Mouse (Mus musculus): ENCODE data around the gene Nelfcd. TPM values are rescaled to one million over a fixed set of nuclear protein-coding genes. Genes with fewer than 3 reads are reported as not detected.
A peak's percentile ranks its signal among the peaks of the same experiment; 100 is the strongest.

Nelfcd gene
- polyA plus RNA-seq, 1 experiment from 2014 or later: 38.8 TPM

GRCm38 (mm10) chr2:174428996-174429591 is 13.5 kb downstream of the Nelfcd start:
- Histone ChIP-seq H3K27ac (ENCODE audit: low read depth) (no peak overlapping the region), H3K4me3 (ENCODE audit: low read depth, low read length) (no peak overlapping the region), H3K27me3 (ENCODE audit: insufficient read depth, low read length) (no peaks in the 10 kb centered on the region), H3K9me3 (ENCODE audit: low read length) (no peaks in the 10 kb centered on the region), H3K4me2 (ENCODE audit: low read depth, low read length) (no peak overlapping the region), H3K9ac (replicated peaks) (no peak overlapping the region), H3K36me3 (replicated peaks; ENCODE audit: insufficient read depth, low read length) (peaks cover 78% of the 10 kb centered on the region), H3K4me1 (ENCODE audit: insufficient read depth) (no peaks in the 10 kb centered on the region)
- TF ChIP-seq EP300 (IDR thresholded peaks at IDR 0.05; ENCODE audit: low read depth): no peak
- TF ChIP-seq CTCF (IDR thresholded peaks at IDR 0.05; ENCODE audit: low read depth): no peak
- DNase-seq: no peak
- no peak for ATAC-seq
- WGBS (ENCODE audit: insufficient replicate concordance): 87% methylated on average over 10 of the region's 10 CpGs

- H3K9me3 ChIP-seq (ENCODE audit: low read length): no peaks in the 10 kb centered on the region
- H3K4me3 ChIP-seq (ENCODE audit: low read depth, low read length): no peak overlapping the region
- peaks cover 43% of the 10 kb centered on the region for H3K36me3 ChIP-seq (replicated peaks; ENCODE audit: insufficient read depth, low read length)
- 94% methylated on average over 9 of the region's 9 CpGs for WGBS (ENCODE audit: insufficient replicate concordance)
- H3K4me2 ChIP-seq (ENCODE audit: low read depth, low read length): no peak overlapping the region
- H3K9ac ChIP-seq (replicated peaks): no peak overlapping the region
- ATAC-seq (no peak), DNase-seq (no peak)
- H3K4me1 ChIP-seq (ENCODE audit: insufficient read depth): peaks cover 39% of the 10 kb centered on the region
- H3K27me3 ChIP-seq (ENCODE audit: insufficient read depth, low read length): no peaks in the 10 kb centered on the region
- no peak overlapping the region for H3K27ac ChIP-seq (ENCODE audit: low read depth)
- no peak for TF ChIP-seq EP300 (IDR thresholded peaks at IDR 0.05; ENCODE audit: low read depth)
- no peak for TF ChIP-seq CTCF (IDR thresholded peaks at IDR 0.05; ENCODE audit: low read depth)
Measured at GRCm38 (mm10) chr2:174434943-174435342, 19.3 kb downstream of the Nelfcd start.

- no peak overlapping the region for H3K9ac ChIP-seq (replicated peaks)
- peak overlapping the region; percentile 3; the same call in 1 of the 2 replicates for H3K27ac ChIP-seq (ENCODE audit: low read depth)
- peak; percentile 48 for DNase-seq
Measured at GRCm38 (mm10) chr2:174436076-174436701, 20.6 kb downstream of the Nelfcd start.

GRCm38 (mm10) chr2:174436916-174437696 is 21.5 kb downstream of the Nelfcd start:
- H3K4me1 ChIP-seq (ENCODE audit: insufficient read depth): peaks cover 41% of the 10 kb centered on the region
- peak overlapping the region; percentile 67 for H3K4me3 ChIP-seq (ENCODE audit: low read depth, low read length)
- peak overlapping the region; percentile 85 for H3K27ac ChIP-seq (ENCODE audit: low read depth)
- H3K9me3 ChIP-seq (ENCODE audit: low read length): no peaks in the 10 kb centered on the region
- H3K9ac ChIP-seq (replicated peaks): peak overlapping the region; percentile 70
- H3K4me2 ChIP-seq (ENCODE audit: low read depth, low read length): peak overlapping the region; percentile 95
- WGBS (ENCODE audit: insufficient replicate concordance): 81% methylated on average over 7 of the region's 7 CpGs
- no peak for DNase-seq
- no peak; the same call in 1 of the 2 replicates for ATAC-seq
- H3K27me3 ChIP-seq (ENCODE audit: insufficient read depth, low read length): no peaks in the 10 kb centered on the region
- H3K36me3 ChIP-seq (replicated peaks; ENCODE audit: insufficient read depth, low read length): peaks cover 30% of the 10 kb centered on the region
- no peak for TF ChIP-seq CTCF (IDR thresholded peaks at IDR 0.05; ENCODE audit: low read depth)
- no peak for TF ChIP-seq EP300 (IDR thresholded peaks at IDR 0.05; ENCODE audit: low read depth)

More at GRCm38 (mm10) chr2:174436076-174436701, 20.6 kb downstream of the Nelfcd start:
- 68% methylated on average over 26 of the region's 26 CpGs for WGBS (ENCODE audit: insufficient replicate concordance)
- Histone ChIP-seq H3K9me3 (ENCODE audit: low read length) (no peaks in the 10 kb centered on the region), H3K27me3 (ENCODE audit: insufficient read depth, low read length) (no peaks in the 10 kb centered on the region), H3K4me1 (ENCODE audit: insufficient read depth) (peaks cover 41% of the 10 kb centered on the region), H3K4me2 (ENCODE audit: low read depth, low read length) (peak overlapping the region; percentile 13; the same call in 1 of the 2 replicates), H3K36me3 (replicated peaks; ENCODE audit: insufficient read depth, low read length) (peaks cover 36% of the 10 kb centered on the region), H3K4me3 (ENCODE audit: low read depth, low read length) (no peak overlapping the region)
- ATAC-seq: 0 out of 2 replicates have a peak, but pooled peaks have one; percentile 6
- no peak for TF ChIP-seq EP300 (IDR thresholded peaks at IDR 0.05; ENCODE audit: low read depth)
- no peak for TF ChIP-seq CTCF (IDR thresholded peaks at IDR 0.05; ENCODE audit: low read depth)

- ATAC-seq: peak; percentile 35
- Histone ChIP-seq H3K27ac (ENCODE audit: low read depth) (peak overlapping the region; percentile 85), H3K9ac (replicated peaks) (peak overlapping the region; percentile 70), H3K4me1 (ENCODE audit: insufficient read depth) (peaks cover 41% of the 10 kb centered on the region), H3K36me3 (replicated peaks; ENCODE audit: insufficient read depth, low read length) (peaks cover 25% of the 10 kb centered on the region), H3K4me3 (ENCODE audit: low read depth, low read length) (peak overlapping the region; percentile 67), H3K9me3 (ENCODE audit: low read length) (no peaks in the 10 kb centered on the region), H3K27me3 (ENCODE audit: insufficient read depth, low read length) (no peaks in the 10 kb centered on the region), H3K4me2 (ENCODE audit: low read depth, low read length) (peak overlapping the region; percentile 95)
- DNase-seq: peak; percentile 61
- 48% methylated on average over 4 of the region's 4 CpGs for WGBS (ENCODE audit: insufficient replicate concordance)
- TF ChIP-seq CTCF (IDR thresholded peaks at IDR 0.05; ENCODE audit: low read depth) (no peak), EP300 (IDR thresholded peaks at IDR 0.05; ENCODE audit: low read depth) (no peak)
Measured at GRCm38 (mm10) chr2:174437697-174437982, 22.0 kb downstream of the Nelfcd start.

- Histone ChIP-seq H3K9me3 (ENCODE audit: low read length) (no peaks in the 10 kb centered on the region), H3K27me3 (ENCODE audit: insufficient read depth, low read length) (no peaks in the 10 kb centered on the region), H3K9ac (replicated peaks) (peak overlapping the region; percentile 70), H3K4me1 (ENCODE audit: insufficient read depth) (peaks cover 41% of the 10 kb centered on the region), H3K36me3 (replicated peaks; ENCODE audit: insufficient read depth, low read length) (peaks cover 22% of the 10 kb centered on the region), H3K4me3 (ENCODE audit: low read depth, low read length) (peak overlapping the region; percentile 67), H3K4me2 (ENCODE audit: low read depth, low read length) (peak overlapping the region; percentile 95), H3K27ac (ENCODE audit: low read depth) (peak overlapping the region; percentile 85)
- no peak for TF ChIP-seq CTCF (IDR thresholded peaks at IDR 0.05; ENCODE audit: low read depth)
- TF ChIP-seq EP300 (IDR thresholded peaks at IDR 0.05; ENCODE audit: low read depth): no peak
- DNase-seq: no peak
- no peak; the same call in 1 of the 2 replicates for ATAC-seq
- 52% methylated on average over 11 of the region's 11 CpGs for WGBS (ENCODE audit: insufficient replicate concordance)
Measured at GRCm38 (mm10) chr2:174438181-174438580, 22.6 kb downstream of the Nelfcd start.
